Mouse (Mus musculus): Measurements from ENCODE around the gene Ptprn2. TPM values are rescaled to one million over a fixed set of nuclear protein-coding genes. Genes with fewer than 3 reads are reported as not detected.

Gene Ptprn2
- total RNA-seq, 2 experiments from 2014 or later: not detected

- TF ChIP-seq CTCF (IDR thresholded peaks at IDR 0.05): no peak
- intact Hi-C loops (cut with DNase I): no loop called here
- DNase-seq: no peak
- Histone ChIP-seq H3K27ac (no peak overlapping the region), H3K4me3 (no peak overlapping the region)
These were observed 629.8 kb downstream of the Ptprn2 start for GRCm38 (mm10) chr12:117115254-117115865.

- Histone ChIP-seq H3K4me3 (no peak overlapping the region), H3K27ac (no peak overlapping the region)
- intact Hi-C loops (cut with DNase I): no loop called here
- no peak for DNase-seq
- TF ChIP-seq CTCF (IDR thresholded peaks at IDR 0.05): no peak
These were observed 641.6 kb downstream of the Ptprn2 start for GRCm38 (mm10) chr12:117127078-117127477.

GRCm38 (mm10) chr12:117127485-117127884, 642.0 kb downstream of the Ptprn2 start:
- H3K4me3 ChIP-seq: no peak overlapping the region
- no peak overlapping the region for H3K27ac ChIP-seq
- no peak for TF ChIP-seq CTCF (IDR thresholded peaks at IDR 0.05)
- intact Hi-C loops (cut with DNase I): no loop called here
- DNase-seq: no peak

- intact Hi-C loops (cut with DNase I): loop anchor here (2.0 to 5.0 kb wide), 2 partner anchors 195 to 221 kb away; no protein-coding TSS in a partner anchor
- peak; percentile 22 for DNase-seq
- Histone ChIP-seq H3K4me3 (no peak overlapping the region), H3K27ac (no peak overlapping the region)
- TF ChIP-seq CTCF (IDR thresholded peaks at IDR 0.05): peak; percentile 72
These were observed 646.6 kb downstream of the Ptprn2 start for GRCm38 (mm10) chr12:117132095-117132494.

GRCm38 (mm10) chr12:117135205-117135604, 649.7 kb downstream of the Ptprn2 start:
- intact Hi-C loops (cut with DNase I): no loop called here
- TF ChIP-seq CTCF (IDR thresholded peaks at IDR 0.05): no peak
- H3K27ac ChIP-seq: no peak overlapping the region

GRCm38 (mm10) chr12:117136472-117137010, 651.0 kb downstream of the Ptprn2 start:
- no peak overlapping the region for H3K27ac ChIP-seq
- no peak for TF ChIP-seq CTCF (IDR thresholded peaks at IDR 0.05)
- no peak overlapping the region for H3K4me3 ChIP-seq
- intact Hi-C loops (cut with DNase I): no loop called here
- no peak for DNase-seq

More at GRCm38 (mm10) chr12:117135205-117135604, 649.7 kb downstream of the Ptprn2 start:
- no peak overlapping the region for H3K4me3 ChIP-seq
- DNase-seq: no peak

GRCm38 (mm10) chr12:117140901-117141300, 655.4 kb downstream of the Ptprn2 start:
- no peak overlapping the region for H3K4me3 ChIP-seq
- no peak overlapping the region for H3K27ac ChIP-seq
- no peak for DNase-seq
- TF ChIP-seq CTCF (IDR thresholded peaks at IDR 0.05): no peak
- intact Hi-C loops (cut with DNase I): no loop called here

GRCm38 (mm10) chr12:117141394-117141793, 655.9 kb downstream of the Ptprn2 start:
- no peak for DNase-seq

GRCm38 (mm10) chr12:117149176-117149575, 663.7 kb downstream of the Ptprn2 start:
- no peak for TF ChIP-seq CTCF (IDR thresholded peaks at IDR 0.05)
- intact Hi-C loops (cut with DNase I): no loop called here
- Histone ChIP-seq H3K27ac (no peak overlapping the region), H3K4me3 (no peak overlapping the region)
- DNase-seq: no peak

More at GRCm38 (mm10) chr12:117141394-117141793, 655.9 kb downstream of the Ptprn2 start:
- no peak overlapping the region for H3K4me3 ChIP-seq
- intact Hi-C loops (cut with DNase I): no loop called here
- H3K27ac ChIP-seq: no peak overlapping the region
- no peak for TF ChIP-seq CTCF (IDR thresholded peaks at IDR 0.05)

GRCm38 (mm10) chr12:117150611-117151395, 665.3 kb downstream of the Ptprn2 start:
- Histone ChIP-seq H3K27ac (no peak overlapping the region), H3K4me3 (no peak overlapping the region)
- DNase-seq: no peak
- no peak for TF ChIP-seq CTCF (IDR thresholded peaks at IDR 0.05)
- intact Hi-C loops (cut with DNase I): no loop called here

- DNase-seq: no peak
- Histone ChIP-seq H3K27ac (no peak overlapping the region), H3K4me3 (no peak overlapping the region)
- intact Hi-C loops (cut with DNase I): no loop called here
- no peak for TF ChIP-seq CTCF (IDR thresholded peaks at IDR 0.05)
These were observed 666.1 kb downstream of the Ptprn2 start for GRCm38 (mm10) chr12:117151611-117152010.

- TF ChIP-seq CTCF (IDR thresholded peaks at IDR 0.05): no peak
- H3K27ac ChIP-seq: no peak overlapping the region
- DNase-seq: no peak
- intact Hi-C loops (cut with DNase I): no loop called here
- H3K4me3 ChIP-seq: no peak overlapping the region
These were observed 667.0 kb downstream of the Ptprn2 start for GRCm38 (mm10) chr12:117152366-117153165.

- TF ChIP-seq CTCF (IDR thresholded peaks at IDR 0.05): no peak
- intact Hi-C loops (cut with DNase I): no loop called here
These were observed 667.6 kb downstream of the Ptprn2 start for GRCm38 (mm10) chr12:117153166-117153480.

More at GRCm38 (mm10) chr12:117153166-117153480, 667.6 kb downstream of the Ptprn2 start:
- DNase-seq: no peak
- Histone ChIP-seq H3K4me3 (no peak overlapping the region), H3K27ac (no peak overlapping the region)

Data from gastrocnemius, adult 2 months (tissue).